Mouse (Mus musculus) subcutaneous adipose tissue, adult 2 months (tissue): ENCODE measurements around the gene Vmn1r158. TPM values are rescaled to one million over a fixed set of nuclear protein-coding genes. Genes with fewer than 3 reads are reported as not detected.

Experiments
- polyA plus RNA-seq: library from polyadenylated mRNA; depleted of rRNA; stranded (reverse); fragments of >200 nt; gene quantifications from 2 replicates; pipeline ENCODE4 v1.2.3, GENCODE M21; 2012; ENCODE audit warnings: low replicate concordance; rRNA removed

Gene Vmn1r158
- polyA plus RNA-seq, result not detected in 2 replicates

GRCm38 (mm10) chr7:22790682-22791081 is at the start of gene Vmn1r158:
Vmn1r158 (minus strand) TSS chr7:22790782.

DNA sequence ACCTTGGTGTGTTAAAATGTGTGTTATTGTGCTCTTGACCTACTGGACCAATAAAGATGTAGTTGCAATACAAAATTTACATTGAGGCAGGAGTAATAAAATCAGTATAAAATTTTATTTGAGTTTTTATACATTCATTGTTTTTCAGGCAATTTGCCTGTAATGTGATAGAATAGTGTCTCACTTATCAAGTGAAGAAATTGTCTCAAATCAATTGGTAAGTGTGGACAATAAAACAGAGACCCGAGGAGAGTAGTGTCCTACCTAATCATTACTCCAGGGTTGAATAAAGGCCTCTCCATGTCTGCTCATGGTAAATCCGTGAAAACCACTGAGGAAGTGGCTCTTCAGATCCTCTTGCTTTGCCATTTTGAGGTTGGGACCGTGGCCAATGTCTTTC is 29.2 kb downstream of the Vmn1r158 start, which contains the start of gene Vmn1r157:
TSS of gene Vmn1r157 (plus strand) at position 301 of the 400 bp plus-strand sequence.

Other genes starting within 250 kb of the Vmn1r158 start
- gene Gm4201, start 225.4 kb downstream of the Vmn1r158 start, polyA plus RNA-seq, result not detected in 2 replicates
- gene Gm4565, start 202.7 kb downstream of the Vmn1r158 start, polyA plus RNA-seq, result not detected in 2 replicates
- gene Vmn1r155, start 132.8 kb downstream of the Vmn1r158 start, polyA plus RNA-seq, result not detected in 2 replicates
- not detected in 2 replicates for gene Gm8693, start 98.5 kb downstream of the Vmn1r158 start, polyA plus RNA-seq
- gene Gm4567, start 71.1 kb downstream of the Vmn1r158 start, polyA plus RNA-seq, result not detected in 2 replicates
- gene Vmn1r157, start 29.1 kb downstream of the Vmn1r158 start, polyA plus RNA-seq, result not detected in 2 replicates
- not detected in 2 replicates for gene Vmn1r159, start 52.8 kb upstream of the Vmn1r158 start, polyA plus RNA-seq
- not detected in 2 replicates for gene Vmn1r160, start 80.4 kb upstream of the Vmn1r158 start, polyA plus RNA-seq
- not detected in 2 replicates for gene Gm4214, start 193.9 kb upstream of the Vmn1r158 start, polyA plus RNA-seq
- gene Gm4216, start 229.1 kb upstream of the Vmn1r158 start, polyA plus RNA-seq, result not detected in 2 replicates